Mouse (Mus musculus) frontal cortex, postnatal 10 days (tissue): ENCODE data around the gene Rps21.

Experiments
- DNase-seq, 2 experiments: peaks; one replicate each; pipeline ENCODE4 v3.0.0; 2022; ENCODE audit warnings: low spot score in 2 of 2, mixed read lengths in 1 of 2

The Rps21 gene

DNA sequence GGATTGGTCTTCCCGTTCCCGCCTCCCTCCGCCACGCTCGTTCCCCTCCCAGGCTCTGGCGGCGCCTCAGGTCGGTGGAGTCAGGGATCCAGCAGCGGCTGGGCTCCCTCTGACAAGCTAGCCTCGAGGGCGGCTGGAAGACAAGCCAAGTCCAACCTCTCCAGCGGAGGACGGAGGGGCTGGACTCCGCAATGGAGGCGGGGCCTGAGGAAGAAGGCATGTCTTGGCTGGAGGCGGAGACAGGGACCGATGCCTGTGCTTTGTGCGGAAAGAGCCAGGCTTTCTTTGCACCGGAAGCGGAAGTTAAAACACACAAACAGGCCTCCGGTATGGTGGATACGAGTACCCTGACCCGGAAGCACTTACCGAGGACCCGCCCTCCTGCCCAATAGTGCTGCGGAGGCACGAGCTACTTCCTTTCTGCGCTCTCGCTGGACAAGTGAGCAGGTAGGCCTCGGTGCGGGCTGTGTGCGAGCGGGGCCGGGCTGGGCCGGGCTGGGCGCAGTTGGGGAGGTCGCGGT is at the start of gene Rps21:
Rps21 (plus strand) TSS at position 377 of the 521 bp plus-strand sequence.
- DNase-seq = peak; percentile 96 to 98

DNA sequence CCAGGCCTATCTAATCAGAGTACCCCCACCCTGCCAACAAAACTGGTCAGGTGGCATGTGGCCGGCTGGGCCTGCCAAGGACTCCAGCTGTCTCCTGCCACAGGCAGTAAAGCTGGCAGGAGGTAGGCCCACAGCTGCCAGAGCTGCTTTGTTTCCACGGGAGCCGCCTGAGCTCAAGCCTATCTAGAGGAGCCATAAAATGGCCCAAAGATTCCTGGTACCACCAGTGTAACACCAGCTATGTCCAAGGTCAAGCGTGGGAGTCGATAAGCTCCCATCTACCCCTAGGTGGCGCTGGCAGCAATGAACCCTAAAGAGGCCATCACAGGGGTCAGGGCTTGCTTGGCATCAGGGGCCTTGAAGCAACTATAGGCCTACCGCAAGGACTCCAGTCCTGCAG is 49.3 kb upstream of the Rps21 start:
- no peak for DNase-seq

DNA sequence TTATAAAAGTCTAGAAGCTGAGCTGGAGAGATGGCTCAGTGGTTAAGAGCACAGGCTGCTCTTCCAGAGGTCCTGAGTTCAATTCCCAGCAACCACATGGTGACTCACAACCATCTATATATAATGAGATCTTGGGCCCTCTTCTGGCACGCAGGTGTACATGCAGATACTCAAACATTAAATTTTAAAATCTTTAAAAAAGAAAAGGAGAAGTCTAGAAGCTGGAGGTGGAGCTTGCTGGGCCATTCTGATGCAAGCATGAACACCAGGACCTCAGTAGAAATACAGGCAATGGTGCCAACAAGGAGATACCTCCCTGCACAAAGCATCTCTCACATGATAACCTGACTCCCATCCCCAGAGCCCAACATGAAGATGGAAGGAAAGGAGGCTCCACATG is 48.2 kb upstream of the Rps21 start:
- no peak for DNase-seq

DNA sequence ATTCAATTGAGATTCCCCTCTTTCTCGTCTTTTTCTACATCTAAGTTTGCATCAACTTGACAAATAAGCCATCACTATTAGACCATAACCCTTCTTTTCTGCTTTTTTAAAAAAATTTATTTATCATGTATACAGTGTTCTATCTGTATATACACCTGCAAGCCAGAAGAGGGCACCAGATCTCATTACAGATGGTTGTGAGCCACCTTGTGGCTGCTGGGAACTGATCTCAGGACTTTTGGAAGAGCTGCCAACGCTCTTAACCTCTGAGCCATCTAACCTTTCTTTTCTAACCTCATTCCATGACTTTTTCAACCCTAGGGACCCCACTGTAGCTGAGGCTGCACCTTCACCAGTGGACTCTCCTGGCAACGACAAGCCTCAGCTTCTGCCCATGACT is 44.9 kb upstream of the Rps21 start:
- no peak for DNase-seq

DNA sequence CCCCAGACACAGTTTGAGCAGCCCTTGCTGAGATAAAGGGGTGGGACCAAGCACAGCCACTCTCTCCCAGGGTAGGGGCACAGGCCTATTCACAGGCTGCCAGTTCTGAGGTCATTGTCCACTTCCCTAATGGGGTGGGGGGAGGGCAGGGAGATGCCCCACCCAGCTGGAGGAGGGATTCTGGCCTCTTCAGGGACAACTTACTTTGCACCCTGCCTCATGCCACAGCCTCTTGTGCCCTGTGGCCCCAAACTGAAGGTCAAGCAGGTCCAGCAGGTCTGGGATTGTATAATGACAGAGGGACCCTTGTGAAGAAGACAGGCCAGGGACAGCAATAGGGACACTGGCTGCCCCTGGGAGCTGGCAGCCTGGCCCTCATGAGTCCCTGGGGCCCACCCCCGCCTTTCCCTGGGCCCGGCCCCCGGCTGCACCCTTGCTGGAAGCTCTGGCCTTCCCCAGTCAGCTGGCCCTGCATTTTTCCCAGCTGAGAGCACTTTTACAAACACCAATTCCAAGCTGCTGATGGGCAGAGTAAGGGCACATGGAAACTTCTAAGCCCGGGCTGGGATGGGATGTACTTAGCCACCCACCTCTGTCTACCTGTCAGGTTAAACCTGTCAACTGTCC is 42.7 kb upstream of the Rps21 start:
- no peak for DNase-seq

DNA sequence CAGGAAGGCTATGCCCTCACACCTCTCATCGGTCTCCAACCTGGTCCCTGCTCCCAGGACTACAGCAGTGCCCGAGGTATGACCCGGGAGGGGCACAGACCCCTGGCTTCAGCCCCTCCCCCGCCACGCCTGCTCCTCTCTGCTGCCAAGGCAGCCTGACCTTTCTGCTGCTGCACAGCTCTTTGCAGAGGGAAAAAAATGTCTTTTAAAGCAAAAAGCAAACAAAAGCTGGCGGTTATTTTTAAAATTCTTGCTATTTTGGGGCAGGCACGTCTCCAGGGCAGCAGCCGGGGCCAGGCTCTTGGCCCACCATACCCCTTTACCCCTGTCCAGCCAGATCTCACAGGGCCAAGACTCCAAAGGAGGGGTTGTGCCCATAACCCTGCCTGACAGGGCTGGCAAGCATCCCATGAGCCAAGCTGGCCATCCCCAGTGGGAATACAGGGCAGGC is 42.1 kb upstream of the Rps21 start:
- no peak for DNase-seq

DNA sequence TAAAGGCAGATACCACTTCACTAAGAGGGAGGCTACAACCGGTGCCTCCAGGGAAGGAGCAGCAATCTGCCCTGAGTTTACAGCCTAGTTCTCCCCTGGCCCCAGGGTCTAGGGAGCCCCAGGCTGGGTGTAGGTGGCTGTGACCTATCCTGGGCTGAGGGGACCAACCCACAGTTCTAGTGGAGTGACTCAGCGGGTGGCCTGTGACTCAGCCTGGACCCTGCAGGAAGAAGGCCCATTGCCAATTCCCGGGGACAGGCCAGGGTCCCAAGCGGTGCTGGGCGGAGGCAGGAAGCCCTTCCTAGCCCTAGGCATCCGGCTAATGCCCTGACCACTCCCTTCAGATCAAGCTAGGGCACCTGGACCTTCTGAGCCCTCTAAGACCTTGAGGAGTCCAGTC is 41.2 kb upstream of the Rps21 start:
- no peak for DNase-seq

- DNase-seq = no peak
Observed at GRCm38 (mm10) chr2:180216921-180217320, 40.3 kb upstream of the Rps21 start.

- no peak for DNase-seq
Observed at GRCm38 (mm10) chr2:180217587-180217986, 39.6 kb upstream of the Rps21 start.

GRCm38 (mm10) chr2:180218241-180218640 is 38.9 kb upstream of the Rps21 start:
- no peak for DNase-seq

- DNase-seq = no peak
Observed at GRCm38 (mm10) chr2:180218677-180219076, 38.5 kb upstream of the Rps21 start.

DNA sequence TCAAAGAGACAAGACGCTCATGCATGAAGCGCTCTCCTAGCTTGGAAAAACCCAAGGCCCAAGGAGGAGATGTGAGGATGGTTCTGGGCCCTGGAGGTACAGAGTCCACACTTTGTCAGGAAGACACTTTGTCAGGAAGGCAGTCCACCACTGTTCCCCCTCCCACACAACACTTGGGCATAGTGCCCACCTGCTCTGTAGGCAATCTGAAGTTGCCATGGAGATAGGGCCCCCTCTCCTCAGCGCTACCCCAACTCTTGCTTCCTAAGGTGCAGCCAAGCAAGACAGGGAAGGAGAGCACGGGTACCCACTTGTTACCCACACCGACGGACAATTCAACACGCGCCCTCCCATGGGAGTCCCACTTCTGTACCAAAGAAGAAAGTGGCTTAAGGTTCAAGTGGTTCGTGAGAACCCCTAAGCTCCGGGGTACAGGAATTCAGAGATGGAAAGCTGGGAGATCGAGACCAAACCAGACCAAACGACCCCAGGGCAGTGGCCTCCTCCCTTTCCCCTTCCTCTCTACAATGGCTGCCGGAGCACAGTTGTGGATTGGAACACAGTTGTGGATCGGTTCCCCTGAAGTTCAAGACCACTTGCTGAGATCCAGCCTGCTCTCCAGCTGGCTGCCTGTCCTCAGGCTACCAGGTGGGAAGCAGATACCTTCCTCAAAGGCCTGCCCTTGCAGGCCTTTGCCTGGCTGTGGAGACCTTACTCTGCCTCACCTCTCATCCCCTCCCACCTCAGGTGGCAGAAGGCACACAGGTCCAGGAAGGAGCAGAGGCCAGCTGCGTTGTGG is 37.8 kb upstream of the Rps21 start:
- DNase-seq = no peak

DNA sequence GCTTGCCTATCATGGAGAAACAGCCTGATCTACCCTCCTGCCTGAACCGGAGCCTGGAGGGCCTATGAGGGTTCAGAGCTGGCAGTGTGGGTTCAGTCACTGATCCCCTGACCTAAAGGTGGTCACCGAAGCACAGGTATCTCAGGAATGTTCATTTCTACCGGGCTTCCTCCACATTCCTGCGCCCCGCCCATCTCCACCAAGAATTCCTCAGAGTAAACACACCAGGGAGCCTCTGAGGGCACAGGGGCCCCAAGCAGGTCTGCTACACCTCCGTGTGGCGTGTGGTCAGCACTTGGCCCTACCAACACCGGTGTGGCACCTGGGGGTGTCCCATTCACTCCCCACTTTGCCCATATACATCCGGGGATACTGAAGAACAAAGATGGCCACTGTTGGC is 37.0 kb upstream of the Rps21 start:
- DNase-seq = no peak

DNA sequence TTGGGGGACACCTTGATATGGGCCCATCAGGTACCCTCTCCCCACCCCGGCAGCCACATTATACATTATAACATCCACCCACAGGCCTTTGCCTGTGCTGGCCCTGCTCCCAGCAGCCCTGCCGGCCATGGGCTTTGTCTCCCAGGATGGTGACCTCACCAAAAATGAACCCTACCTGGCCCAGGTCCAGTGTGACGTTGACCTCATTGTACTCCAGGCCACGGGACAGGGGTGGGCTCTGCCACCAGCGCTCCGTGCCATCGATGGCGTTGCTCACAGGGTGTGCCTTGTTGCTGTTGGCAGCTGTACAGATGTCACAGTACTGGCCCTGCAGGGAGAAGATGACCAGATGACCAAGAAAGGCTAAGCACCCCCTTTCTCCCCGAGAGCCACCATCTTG is 36.1 kb upstream of the Rps21 start:
- no peak for DNase-seq

GRCm38 (mm10) chr2:180222250-180222649 is 34.9 kb upstream of the Rps21 start:
- DNase-seq = no peak

- no peak for DNase-seq
Observed at GRCm38 (mm10) chr2:180224647-180225043, 32.5 kb upstream of the Rps21 start.

DNA sequence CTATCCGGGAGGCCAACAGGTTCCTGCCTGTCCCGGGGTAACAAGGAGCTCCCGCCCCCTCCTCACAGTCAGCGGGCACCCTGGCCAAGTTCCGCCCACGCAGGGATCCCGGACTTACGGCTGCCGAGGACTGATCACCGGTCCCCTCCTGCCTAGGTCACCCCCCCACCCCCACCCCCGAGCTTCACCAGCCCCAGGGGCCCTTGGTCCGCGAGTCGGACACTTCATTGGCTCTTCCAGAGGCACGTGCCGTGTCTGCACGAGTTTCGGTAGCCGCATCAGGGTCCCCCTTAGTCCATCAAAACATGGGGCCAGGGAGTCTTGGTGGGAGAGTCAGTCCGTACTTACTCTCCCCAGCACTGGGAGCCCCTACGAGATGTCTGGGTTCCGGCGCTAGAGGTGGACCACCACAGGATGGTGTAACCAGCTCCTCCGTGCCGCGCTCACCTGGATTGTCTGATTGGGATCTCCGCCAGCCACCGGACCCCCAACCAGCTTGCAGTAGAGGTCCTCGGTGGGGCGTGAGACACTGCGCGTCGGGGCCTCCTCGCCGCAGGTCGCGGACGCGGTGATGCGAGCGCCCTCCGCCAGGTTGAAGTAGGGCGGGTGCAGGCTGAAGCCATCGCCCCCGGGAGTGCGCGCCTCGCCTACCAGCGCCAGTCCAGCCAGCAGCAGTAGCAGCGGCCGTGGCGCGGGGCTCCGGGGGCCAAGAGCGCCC is 32.0 kb upstream of the Rps21 start:
- no peak for DNase-seq

DNA sequence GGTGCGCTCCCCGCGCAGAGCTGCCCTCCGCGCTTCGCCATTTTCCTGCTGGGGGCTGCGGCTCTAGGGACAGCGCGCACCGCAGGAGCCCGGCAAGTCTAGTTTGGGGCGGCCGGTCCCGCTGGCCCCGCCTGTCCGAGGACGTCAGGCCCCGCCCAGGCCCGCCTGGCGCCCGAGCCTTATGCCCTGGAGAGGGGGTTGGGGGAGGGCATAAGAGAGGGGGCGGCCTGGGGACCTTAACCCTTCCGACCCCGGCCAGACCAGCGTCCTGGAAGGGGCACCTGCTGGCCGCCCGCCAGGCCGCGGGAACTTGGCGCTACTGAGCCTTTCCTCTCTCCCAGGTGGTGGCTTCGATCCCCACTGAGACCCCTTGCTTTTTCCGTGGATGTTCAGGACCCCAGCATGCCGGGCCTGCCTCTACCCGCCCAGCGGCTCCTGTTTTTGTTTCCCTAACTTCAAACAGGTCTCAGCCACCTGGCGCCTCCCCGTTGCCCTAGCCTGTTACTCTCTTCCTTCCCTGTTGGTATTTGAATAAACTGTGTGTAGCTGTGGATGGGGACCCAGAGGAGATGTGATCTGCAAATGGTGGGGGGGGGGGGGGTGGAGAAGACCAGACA is 31.3 kb upstream of the Rps21 start, which contains the start of gene Lama5:
Lama5 (minus strand) TSS at position 98 of the 617 bp plus-strand sequence.
- no peak for DNase-seq

- no peak for DNase-seq
Observed at GRCm38 (mm10) chr2:180227262-180228059, 29.7 kb upstream of the Rps21 start.

- DNase-seq = no peak
Observed at GRCm38 (mm10) chr2:180228060-180228458, 29.1 kb upstream of the Rps21 start.

DNA sequence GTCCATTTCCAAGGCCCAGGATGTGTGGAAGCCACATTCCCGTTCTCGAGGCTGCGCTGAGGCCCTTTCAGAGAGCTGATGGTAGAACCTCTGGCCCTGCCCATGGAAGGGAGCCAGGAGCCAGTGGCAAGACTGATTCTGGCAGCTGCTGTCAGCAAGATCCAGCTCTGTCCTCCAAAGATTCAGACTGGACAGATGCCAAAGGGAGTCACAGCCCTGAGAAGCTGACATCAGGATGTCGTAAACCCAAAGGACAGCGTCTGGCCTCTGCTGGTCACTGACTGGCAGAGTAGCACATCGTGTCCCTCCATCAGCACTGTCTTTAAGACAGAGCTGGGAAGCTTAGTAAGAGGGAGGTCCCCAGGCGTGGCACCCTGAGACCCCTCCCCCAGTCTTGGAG is 28.6 kb upstream of the Rps21 start:
- no peak for DNase-seq
